Mouse (Mus musculus) forebrain, embryonic 13.5 days (tissue): ENCODE results near the gene Gm13276. TPM values are rescaled to one million over a fixed set of nuclear protein-coding genes. Genes with fewer than 3 reads are reported as not detected.

Experiments
- polyA plus RNA-seq: library from polyadenylated mRNA; unstranded; fragments of >200 nt; fragmentation: Nextera tagmentation; extraction: Ambion mirVana; gene quantifications from 2 replicates; pipeline ENCODE4 v1.2.1, GENCODE M21; 2015

Gm13276 gene
- polyA plus RNA-seq, 1 experiment from 2014 or later: not detected

Other genes starting within 250 kb of the Gm13276 start
- not detected in 2 replicates for gene Ifna15, start 227.5 kb upstream of the Gm13276 start, polyA plus RNA-seq
- not detected in 2 replicates for gene Ifna14, start 213.9 kb upstream of the Gm13276 start, polyA plus RNA-seq
- gene Ifna9, start 193.3 kb upstream of the Gm13276 start, polyA plus RNA-seq: not detected in 2 replicates
- not detected in 2 replicates for gene Ifna12, start 182.3 kb upstream of the Gm13276 start, polyA plus RNA-seq
- gene C87499, start 151.3 kb upstream of the Gm13276 start, polyA plus RNA-seq: not detected in 2 replicates
- not detected in 2 replicates for gene Ifna13, start 141.2 kb upstream of the Gm13276 start, polyA plus RNA-seq
- not detected in 2 replicates for gene Ifna16, start 108.8 kb upstream of the Gm13276 start, polyA plus RNA-seq
- gene Ifna2, start 101.8 kb upstream of the Gm13276 start, polyA plus RNA-seq: not detected in 2 replicates
- gene Ifnab, start 94.3 kb upstream of the Gm13276 start, polyA plus RNA-seq: not detected in 2 replicates
- 1.1 and 2.1 TPM in 2 replicates for gene Gm26566, start 63.9 kb upstream of the Gm13276 start, polyA plus RNA-seq
- 120 and 125 TPM in 2 replicates for gene Klhl9, start 63.2 kb upstream of the Gm13276 start, polyA plus RNA-seq
- not detected in 2 replicates for gene Gm13271, start 30.8 kb upstream of the Gm13276 start, polyA plus RNA-seq
- gene Gm13283, start 25.6 kb upstream of the Gm13276 start, polyA plus RNA-seq: 0.17 TPM in 1 of 2 replicates, not detected in the other
- gene Gm13290, start 11.9 kb upstream of the Gm13276 start, polyA plus RNA-seq: not detected in 2 replicates
- not detected in 2 replicates for gene Gm13289, start 8.8 kb upstream of the Gm13276 start, polyA plus RNA-seq
- not detected in 2 replicates for gene Gm13272, start 5.9 kb upstream of the Gm13276 start, polyA plus RNA-seq
- 0.18 TPM in 1 of 2 replicates, not detected in the other for gene Ifnz, start 3.6 kb upstream of the Gm13276 start, polyA plus RNA-seq
- not detected in 2 replicates for gene Gm13277, start 2.9 kb downstream of the Gm13276 start, polyA plus RNA-seq
- not detected in 2 replicates for gene Gm13278, start 5.8 kb downstream of the Gm13276 start, polyA plus RNA-seq
- not detected in 2 replicates for gene Gm13275, start 8.8 kb downstream of the Gm13276 start, polyA plus RNA-seq
- not detected in 2 replicates for gene Gm13279, start 11.7 kb downstream of the Gm13276 start, polyA plus RNA-seq
- gene Gm13285, start 14.0 kb downstream of the Gm13276 start, polyA plus RNA-seq: 0.43 TPM in 1 of 2 replicates, not detected in the other
- gene Gm13287, start 17.5 kb downstream of the Gm13276 start, polyA plus RNA-seq: not detected in 2 replicates
- not detected in 2 replicates for gene Gm13288, start 19.8 kb downstream of the Gm13276 start, polyA plus RNA-seq
- not detected in 2 replicates for gene Ifna7, start 30.5 kb downstream of the Gm13276 start, polyA plus RNA-seq
- gene Ifna11, start 34.2 kb downstream of the Gm13276 start, polyA plus RNA-seq: not detected in 2 replicates
- gene Ifna6, start 41.7 kb downstream of the Gm13276 start, polyA plus RNA-seq: not detected in 2 replicates
- not detected in 2 replicates for gene Ifna5, start 49.8 kb downstream of the Gm13276 start, polyA plus RNA-seq
- gene Ifna4, start 56.2 kb downstream of the Gm13276 start, polyA plus RNA-seq: not detected in 2 replicates
- not detected in 2 replicates for gene Ifna1, start 64.4 kb downstream of the Gm13276 start, polyA plus RNA-seq
- not detected in 2 replicates for gene Ifne, start 94.5 kb downstream of the Gm13276 start, polyA plus RNA-seq